Mouse (Mus musculus) adrenal gland, adult 2 months (tissue): ENCODE data around the gene Hnrnpk. TPM values are rescaled to one million over a fixed set of nuclear protein-coding genes. Genes with fewer than 3 reads are reported as not detected.
"Not testable (repeated sequence)": the region's sequence is repeated elsewhere in the genome, so short reads cannot be mapped to it uniquely, and the experiment has no call there.

ENCODE experiments used
- DNase-seq: peaks from one replicate; pipeline ENCODE4 v3.0.0; 2021
- polyA plus RNA-seq: library from polyadenylated mRNA; depleted of rRNA; stranded (reverse); fragments of >200 nt; gene quantifications from 2 replicates; pipeline ENCODE4 v1.2.3, GENCODE M21; 2012
- total RNA-seq, 2 experiments: library from RNA; stranded (reverse); gene quantifications; 2 replicates each; pipeline ENCODE4 v1.2.3; 2021

Hnrnpk gene
- total and polyA plus RNA-seq, 3 experiments, result 197 to 1,173 (median 778) TPM

DNA sequence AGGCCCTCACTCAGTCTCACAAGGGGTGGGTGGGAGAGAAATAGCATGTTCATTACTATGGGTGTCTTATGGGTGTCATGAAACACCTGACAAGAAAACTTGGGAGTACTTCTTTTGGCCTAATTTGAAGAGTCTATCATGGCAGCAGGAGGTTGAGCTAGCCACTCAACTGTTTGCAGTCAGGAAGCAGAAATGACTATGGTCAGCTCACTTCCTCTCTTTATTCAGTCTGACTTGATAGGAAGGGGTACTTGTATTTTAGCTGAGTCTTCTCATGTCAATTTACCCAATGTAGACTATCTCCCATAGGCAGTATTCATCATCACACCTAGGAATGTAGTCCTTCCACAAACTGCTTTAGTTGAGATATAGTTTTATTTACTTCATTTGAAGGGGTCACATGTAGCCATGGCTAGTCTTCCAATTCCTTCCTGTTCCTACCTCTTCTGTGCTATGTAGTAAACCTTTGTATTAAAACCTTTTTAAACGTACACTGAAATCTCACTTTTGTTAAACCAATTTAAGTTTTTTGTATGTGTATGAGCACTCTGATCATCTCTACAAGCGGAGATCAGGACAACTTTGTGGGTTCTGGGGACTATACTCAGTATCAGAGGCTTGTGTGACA, 13.7 kb downstream of the Hnrnpk start:
- no peak for DNase-seq

DNA sequence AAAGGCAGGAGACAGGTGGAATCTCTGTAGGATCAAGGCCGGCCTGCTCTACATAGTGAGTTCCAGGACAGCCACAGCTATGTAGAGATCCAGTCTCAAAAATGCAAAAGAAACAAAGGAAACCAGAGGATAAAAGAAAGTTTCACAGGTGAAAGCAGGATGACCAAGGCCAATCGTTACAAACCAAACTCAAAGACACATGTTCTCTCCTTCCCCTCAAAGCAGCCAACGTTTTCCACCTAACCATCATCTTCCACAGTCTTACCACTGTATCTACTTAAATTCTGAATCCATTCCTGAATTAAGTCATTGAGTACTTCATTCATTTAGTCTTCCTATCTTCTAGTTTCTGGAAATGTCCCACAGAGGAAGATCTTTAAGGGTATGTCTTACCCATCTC, 14.8 kb downstream of the Hnrnpk start:
- no peak for DNase-seq

DNA sequence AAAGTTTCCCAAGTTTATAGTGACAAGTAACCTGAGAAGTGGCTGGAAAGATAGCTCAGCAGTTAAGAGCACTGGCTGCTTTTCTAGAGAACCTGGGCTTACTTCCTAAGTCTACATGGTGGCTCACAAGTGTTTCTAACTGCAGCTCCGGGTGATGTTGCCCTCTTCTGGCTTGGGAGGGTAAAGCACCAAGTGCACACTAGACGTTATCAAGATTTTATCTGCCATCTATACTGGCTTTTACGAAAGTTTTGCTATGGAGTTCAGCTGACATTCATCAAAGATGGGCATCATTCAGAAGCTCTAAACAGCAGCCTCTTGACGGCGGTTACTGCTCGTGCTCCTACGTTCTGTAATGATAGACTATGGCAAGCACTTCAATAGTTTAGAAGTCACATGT, 15.2 kb downstream of the Hnrnpk start:
- DNase-seq, result peak; percentile 70

DNA sequence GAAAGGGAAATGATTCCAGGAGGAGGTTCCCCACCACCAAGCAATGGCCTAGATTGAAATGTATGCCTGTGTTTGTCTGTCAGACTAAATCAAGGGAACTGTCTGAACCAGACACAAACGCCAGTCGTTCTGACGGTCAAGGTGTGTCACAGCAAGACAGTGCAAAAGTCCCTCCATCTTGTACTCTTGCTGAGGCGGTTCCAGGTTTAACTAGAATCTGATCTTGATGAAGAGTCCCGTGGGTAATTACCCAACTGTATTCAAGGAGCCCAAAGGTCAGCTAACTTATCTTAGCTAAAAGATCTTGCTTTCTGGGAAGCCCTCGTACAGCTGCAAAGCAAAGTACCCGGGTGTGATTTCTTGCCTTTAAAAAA, 17.6 kb downstream of the Hnrnpk start:
- DNase-seq, result no peak

DNA sequence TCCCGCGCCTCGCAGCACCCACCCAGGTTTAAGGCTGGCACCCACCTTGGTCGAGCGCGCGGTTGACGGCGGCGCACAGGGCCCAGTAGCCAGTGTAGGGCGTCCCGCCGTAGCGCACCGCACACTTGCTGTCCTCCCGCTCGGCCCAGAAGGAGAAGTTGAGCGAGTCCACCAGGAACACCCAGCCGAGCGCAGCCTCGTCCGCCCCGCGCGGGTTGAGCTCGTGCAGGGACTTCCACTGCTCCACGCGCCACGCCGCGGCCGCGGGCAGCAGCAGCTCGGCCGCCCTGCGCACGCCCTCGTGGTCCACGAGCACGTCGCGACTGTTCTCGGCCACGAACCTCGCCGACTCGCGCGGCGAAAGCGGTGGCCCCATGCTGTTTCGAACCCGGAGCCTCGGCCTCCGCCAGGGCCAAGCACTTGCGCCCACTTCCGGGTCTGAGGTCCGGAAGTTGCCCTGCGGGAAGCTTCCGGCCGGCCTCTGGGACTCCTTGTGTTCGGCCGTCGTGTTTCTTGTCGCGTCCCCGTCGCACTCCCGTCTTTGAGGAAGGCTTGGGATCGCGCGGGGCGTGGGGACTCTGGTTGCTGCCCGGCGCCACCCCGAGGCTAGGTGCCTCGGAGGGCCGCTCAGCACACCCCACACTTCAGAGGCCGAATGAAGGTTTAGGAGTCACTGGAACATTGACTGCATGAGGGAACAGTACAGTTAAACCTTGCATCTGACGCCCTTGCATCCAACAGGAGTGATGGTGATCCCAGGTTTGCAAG, 18.2 kb downstream of the Hnrnpk start, which contains the start of gene 2210016F16Rik:
Gene 2210016F16Rik (minus strand): TSS at position 447 of the 768 bp plus-strand sequence.
- DNase-seq, result peak; percentile 83

DNA sequence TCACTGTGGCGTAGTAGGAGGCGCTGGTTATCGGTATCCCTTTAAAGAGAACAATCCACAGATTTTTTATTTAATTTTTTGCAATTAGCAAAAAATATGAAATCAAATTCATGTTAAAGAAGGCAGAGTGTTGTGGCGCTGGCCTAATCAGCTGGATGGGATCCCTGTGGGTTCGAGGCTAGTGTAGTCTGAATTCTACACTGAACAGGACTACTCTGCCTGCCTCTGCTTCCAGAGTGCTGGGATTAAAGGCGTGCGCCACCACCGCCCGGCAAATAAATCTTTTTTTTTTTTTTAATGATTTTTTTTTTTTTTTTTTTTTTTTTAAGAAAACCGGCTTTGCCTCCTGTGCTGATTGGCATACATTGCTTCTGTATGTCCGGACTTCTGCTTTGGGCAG, 18.8 kb downstream of the Hnrnpk start:
- no peak for DNase-seq

DNA sequence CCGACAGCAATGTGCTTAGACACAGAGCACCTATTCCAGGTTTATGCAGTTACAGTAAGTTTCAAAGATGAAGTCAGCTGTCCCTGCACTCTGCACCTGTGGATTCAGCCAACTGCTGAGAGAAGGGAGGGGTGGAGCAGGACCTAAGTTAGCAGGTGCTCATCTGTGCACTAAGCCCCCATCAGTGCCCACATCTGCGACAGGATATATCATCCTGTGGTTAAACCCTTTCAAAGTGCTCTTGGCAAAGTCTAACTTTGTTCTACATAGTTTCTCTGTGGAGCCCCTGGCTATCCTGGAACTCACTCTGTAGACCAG, 30.0 kb downstream of the Hnrnpk start:
- DNase-seq, result no peak

DNA sequence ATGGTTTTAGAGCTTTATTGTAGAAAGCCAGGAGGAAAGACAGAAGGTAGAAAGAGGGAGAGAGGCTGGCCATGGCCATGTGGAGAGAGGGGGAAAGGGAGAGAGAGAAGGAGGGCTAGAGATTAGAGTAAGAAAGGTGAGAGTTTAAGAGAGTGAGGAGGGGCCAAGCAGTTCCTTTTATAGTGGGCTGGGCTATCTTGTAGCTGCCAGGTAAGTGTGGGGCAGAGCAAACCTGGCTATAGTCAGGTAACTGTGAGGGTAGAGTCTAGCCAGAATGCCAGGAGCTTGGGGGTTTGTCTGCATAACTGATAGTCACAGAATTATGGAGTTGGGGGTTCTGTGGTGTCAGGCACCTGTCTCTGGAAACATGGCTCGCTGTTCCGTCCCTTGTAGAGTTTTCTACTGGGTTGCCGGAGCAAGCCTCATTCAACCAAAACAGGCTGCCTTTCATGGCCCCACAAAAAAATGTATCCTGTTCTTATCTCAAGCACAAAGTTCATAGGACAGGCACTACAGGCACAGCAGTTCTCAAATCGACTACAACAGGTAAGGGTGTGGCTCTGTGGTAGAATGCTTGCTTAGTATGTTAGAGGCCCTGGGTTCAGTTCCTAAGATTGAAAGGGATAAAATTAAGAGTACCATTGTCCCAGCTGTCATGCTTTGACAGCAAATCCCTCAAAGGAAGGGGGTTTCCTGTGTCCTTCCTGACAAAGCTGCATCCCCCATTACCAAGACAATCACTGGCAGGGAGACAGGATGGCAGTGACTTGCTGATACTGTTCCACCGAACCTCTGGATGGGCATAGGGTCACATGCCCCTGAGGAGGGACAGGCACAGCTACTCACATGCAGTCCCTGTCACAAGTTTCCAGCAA, 30.6 kb downstream of the Hnrnpk start:
- no peak for DNase-seq

DNA sequence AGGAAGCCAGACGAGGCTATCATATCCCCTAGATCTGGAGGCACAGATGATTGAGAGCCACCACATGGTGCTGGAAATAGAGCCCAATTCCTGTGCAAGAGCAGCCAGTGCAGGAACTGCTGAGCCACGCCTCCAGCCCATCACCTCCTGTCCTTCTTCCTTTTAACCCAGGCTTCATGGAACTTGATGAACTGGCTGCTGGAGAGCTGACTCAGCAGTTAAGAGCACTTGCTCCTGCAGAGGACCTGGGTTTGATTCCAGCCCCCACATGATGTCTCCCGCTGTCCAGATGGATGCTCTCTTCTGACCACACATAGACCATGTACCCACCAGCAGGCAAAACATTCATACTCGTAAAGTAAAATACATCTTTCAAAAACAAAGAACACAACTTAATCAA, 34.3 kb downstream of the Hnrnpk start:
- DNase-seq, result no peak

DNA sequence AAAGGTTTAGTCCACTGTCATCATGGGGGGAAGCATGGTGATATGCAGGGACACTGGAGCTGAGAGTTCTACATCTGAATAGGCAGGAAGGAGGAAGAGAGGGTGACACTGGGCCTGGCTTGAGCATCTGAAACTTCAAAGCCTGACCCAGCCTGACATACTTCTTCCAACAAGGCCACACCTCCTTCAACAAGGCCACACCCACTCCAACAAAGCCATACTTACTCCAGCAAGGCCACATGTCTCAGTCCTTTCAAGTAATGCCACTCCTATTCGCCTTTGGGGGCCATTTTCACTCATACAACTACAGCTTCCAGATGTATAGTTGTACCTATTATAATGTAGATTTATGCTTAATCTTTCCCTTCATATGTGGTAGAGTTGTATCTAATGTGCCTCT, 35.5 kb downstream of the Hnrnpk start:
- DNase-seq, result no peak

DNA sequence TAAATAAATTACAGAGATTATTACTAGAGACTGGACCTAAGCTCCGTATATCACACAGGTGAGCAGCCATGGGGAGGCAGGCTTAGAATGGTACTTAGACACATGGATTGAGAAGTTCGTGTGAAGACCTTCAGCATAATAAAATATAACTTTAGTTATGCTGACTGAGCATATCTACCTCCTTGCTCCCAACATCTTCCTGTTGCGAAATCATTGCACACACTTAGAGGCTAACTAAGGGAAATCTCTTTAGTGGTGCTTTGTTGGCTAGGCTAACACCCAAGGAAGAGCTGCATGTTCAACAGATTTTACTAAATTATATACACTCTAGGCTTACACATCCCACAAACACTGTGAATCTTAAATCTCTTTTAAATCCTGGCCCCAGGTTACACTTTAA, 36.8 kb downstream of the Hnrnpk start:
- DNase-seq, result no peak

DNA sequence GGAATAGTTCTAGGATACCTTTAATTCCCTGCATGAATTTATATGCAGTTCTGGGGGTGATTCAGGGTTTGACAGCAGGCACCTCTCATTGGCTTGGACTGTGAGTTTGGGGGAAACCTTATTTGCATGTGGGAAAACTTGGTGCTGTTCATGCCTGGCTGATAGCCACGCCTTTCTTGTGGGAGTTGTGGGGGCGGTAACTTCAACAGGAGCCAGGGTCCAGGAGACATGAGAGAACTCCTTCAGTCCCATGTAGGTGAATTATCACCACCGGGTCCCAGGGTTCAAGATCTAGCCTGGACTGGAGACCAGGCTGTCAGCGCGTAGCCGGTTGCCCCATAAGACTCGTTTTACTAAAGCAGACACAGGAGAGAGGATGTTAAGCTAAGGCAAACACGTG, 38.0 kb downstream of the Hnrnpk start:
- DNase-seq, result not testable (repeated sequence)

DNA sequence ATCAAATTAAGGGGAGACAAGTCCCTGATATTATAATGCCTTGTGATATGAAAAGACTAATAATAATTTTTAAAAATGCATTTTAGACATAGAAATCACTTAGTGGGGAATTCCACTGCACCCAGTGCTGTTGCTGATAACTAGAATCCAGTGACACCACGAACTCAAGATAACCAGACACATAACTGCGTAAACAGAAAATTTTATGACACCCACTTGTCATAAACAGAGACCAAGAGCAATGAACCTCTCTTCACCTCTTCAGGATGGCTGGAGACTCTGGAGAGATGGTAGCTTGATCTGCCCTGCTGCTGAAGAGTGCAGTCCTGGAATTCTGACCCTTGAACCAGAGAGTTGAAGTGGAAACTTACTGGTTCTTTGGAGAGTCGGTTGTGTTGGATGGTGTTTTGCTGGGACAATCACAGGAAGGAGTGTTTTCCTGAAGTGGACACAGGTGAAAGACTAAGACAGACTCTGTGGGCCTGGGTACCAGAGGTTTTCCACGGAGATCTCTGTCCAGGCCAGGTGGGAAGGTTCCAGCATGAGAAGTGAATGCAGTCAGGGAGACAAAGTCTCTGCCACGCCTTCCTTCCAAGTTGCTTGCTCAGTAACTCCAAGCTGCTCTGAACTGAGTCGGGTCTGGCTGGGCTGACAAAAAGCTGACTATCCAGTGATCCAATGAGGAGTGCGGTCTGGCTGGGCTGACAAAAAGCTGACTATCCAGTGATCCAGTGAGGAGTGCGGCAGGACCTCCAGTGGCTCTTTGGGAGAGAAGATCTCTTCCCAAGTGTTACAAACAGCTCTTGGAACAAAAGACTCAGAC, 38.6 kb downstream of the Hnrnpk start:
- no peak for DNase-seq

DNA sequence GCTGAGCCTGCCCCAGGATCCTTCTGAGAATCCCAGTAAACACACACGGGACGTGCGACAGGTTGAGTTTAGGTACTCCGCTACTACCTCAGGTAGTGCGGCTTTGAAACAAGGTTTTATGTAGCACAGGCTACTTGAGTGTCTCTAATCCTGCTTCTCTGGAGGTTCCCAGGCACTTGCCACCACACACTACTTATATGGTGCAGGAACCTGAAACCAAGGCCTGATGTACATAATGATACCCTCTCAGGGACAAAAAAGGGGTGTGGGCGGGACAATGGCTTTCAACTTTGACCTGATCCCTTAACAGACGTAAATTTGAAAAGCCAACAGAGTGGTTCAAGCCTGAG, 43.9 kb downstream of the Hnrnpk start:
- no peak for DNase-seq

DNA sequence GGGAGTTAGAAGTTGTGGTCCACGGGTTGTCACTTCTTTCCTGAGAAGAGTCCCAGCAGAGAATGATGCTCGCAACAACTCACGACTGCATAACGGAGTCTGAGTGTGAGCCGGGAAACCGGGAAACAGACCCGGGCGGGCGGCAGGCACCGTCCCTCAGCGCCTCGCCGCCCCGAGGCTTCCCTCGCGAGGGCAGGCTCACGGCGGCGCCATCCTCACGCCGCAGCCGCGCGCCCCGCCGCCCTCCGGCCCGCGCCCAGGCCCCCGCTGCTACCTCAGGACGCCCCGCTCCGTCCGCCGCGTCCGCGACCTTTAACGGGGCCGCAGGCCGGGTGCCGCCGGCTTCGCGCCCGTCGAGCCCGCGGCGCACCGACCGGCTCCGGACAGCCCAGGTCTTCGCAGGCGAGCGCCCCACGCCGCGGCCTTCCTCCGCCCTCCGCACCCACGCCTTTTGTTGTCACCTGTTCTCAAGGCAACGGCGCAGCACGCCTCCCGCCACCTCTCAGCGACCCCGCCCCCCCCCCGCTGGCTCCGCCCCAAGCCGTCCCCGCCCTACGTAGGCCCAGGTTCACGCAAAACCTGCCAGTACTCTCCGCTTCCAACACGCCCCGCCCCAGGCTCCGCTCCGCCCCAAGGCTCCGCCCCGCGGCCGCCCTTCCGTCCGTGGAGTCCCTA, 44.4 kb downstream of the Hnrnpk start, which contains the start of gene Kif27:
Gene Kif27 (minus strand): TSS at position 494 of the 675 bp plus-strand sequence.
- DNase-seq, result peak; percentile 92

DNA sequence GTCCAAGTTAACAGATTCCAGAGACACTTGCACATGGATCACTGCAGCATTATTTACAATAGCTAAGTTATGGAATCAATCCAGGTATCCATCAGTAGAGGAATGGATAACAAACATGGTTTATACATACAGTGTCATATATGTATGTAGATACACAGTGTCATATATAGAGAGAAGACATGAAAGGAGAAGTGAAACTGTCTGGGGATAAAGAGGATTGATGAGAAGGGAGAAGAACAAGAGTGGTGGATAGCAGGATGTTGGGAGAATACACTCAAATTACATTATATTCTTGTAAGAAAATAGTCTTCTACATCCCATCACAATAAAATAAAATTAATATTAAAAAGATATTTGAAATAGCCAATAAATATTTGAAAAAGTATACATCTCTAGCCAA, 50.1 kb downstream of the Hnrnpk start:
- DNase-seq, result no peak

DNA sequence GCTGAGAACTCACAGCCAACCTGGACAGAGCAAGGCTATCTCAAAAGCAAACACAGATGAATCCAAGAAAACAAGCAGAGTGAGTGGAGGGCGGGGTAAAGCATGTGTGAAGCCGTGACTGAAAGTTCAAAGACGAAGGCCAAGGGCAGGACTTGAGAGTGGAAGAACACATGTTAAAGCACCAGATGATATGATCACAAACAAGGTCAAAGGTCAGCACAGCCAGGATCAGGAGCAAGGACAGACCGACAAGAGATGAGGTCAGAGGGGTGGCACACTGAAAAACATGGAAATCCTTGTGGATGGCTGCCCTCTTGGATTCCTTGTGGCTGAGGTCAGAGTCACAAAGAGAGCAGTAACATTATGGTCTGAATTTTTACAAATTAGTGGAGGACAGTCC, 52.5 kb downstream of the Hnrnpk start:
- peak; percentile 9 for DNase-seq

DNA sequence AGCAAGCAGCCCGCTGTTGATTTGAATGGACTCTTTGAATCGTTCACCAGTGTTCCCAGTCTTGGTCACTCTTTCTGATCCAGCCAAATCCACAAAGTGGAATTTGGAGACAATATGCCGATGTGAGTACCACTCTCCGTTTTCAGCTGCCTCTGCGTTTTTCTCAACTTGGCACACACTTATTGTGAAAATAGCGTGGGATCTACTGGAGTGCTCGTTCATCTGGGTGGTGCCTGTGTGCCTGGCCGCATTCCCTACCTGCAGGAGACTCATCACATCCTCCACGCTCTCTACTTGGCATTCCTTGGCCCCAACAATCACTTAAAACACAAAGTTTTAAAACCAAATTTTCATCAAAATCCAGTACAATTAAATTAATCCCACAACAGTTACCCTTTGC, 58.6 kb downstream of the Hnrnpk start:
- DNase-seq, result no peak
